ENCODE assay signal across 10 mouse cellular contexts in the genomic region with DNA sequence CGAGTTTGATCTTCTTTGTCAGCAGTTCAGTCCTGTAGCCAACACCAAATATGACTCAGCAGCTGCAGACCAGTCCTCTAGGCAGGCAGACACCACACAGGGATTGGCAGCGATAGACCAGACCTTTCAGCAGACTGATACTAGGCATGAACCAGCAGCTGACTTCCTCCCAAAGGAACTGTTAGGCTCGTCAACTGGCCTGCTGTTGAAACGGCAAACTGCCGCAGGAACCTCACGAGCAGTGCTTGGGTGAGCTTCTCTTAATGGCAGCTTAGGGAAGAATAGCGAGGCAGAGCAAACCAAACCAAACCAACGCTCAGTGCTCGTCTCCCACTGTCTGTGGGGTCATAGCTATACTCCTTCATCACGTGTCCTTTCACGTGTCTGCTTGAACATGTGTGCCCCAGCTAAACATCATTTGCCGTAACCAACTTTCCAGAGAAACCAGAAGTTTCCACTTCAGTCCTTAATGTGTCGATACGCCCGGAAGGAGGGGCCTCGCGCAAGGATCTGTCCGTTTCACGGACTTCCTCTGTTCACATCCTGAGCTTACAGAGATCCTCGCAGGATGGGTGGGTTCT. TPM values are rescaled to one million over a fixed set of nuclear protein-coding genes. Genes with fewer than 3 reads are reported as not detected.
DNase-seq lines count a peak whose midpoint lies in the region; ATAC-seq and TF ChIP-seq lines count a peak whose summit lies in the region.
"Had no signal": no experiment of that assay in that cellular context is flagged by ENCODE, and none has a peak within 500 bp of the region (broad histone marks: within the 10 kb centered on the region; RNA-seq: fewer than 3 reads in every experiment).

No protein-coding gene starts in this region.

- intact Hi-C loops in left cerebral cortex, postnatal 10 days (cut with DNase I) = no loop called here

- no peak for TF ChIP-seq CTCF in testis, adult 2 months (IDR thresholded peaks at IDR 0.05; ENCODE audit: control insufficient read depth, insufficient read depth, insufficient replicate concordance, low read depth, low read length)

- DNase-seq in testis, postnatal 14 days (ENCODE audit: low spot score) = no peak
- DNase-seq in lung, postnatal 36 days = peak; percentile 54
- no peak for DNase-seq in frontal cortex, postnatal 14 days (ENCODE audit: low spot score in 2 of 2)
- no peak for DNase-seq in cerebellum, postnatal 25 days
- DNase-seq in left cerebral cortex, postnatal 10 days (ENCODE audit: extremely low spot score in 1 of 2, low spot score in 2 of 2) = no peak
- no peak for DNase-seq in spleen, postnatal 14 days (ENCODE audit: low spot score in 2 of 2)
- DNase-seq: adrenal gland, adult 8-10 months had no signal

- WGBS in heart, embryonic 11.5 days (ENCODE audit: insufficient replicate concordance) = 61% methylated on average over 20 of the region's 20 CpGs

- H3K4me2 ChIP-seq in heart, embryonic 11.5 days = no peak overlapping the region

- TF ChIP-seq POLR2A in testis, adult 2 months (IDR thresholded peaks at IDR 0.05; ENCODE audit: control insufficient read depth, low read depth, low read length) = no peak

- H3K4me1 ChIP-seq in testis, adult 2 months (ENCODE audit: control insufficient read depth, insufficient read depth, low read length) = peaks cover 29% of the 10 kb centered on the region
- peaks cover 10% of the 10 kb centered on the region for H3K4me1 ChIP-seq in heart, embryonic 11.5 days (ENCODE audit: control insufficient read depth, insufficient read depth, low read length)

- H3K27ac ChIP-seq in testis, adult 2 months (ENCODE audit: control insufficient read depth, insufficient read depth, low read depth, low read length) = no peak overlapping the region
- H3K27ac ChIP-seq in heart, embryonic 11.5 days (ENCODE audit: low read depth, low read length) = peak overlapping the region; percentile 57; the same call in 1 of the 2 replicates

- ATAC-seq in heart, embryonic 11.5 days (replicated peaks; ENCODE audit: insufficient number of reproducible peaks, low FRiP score, low TSS enrichment) = no peak

- no peak overlapping the region for H3K9ac ChIP-seq in heart, embryonic 11.5 days (ENCODE audit: low read depth, low read length)

- no peaks in the 10 kb centered on the region for H3K27me3 ChIP-seq in testis, adult 2 months (ENCODE audit: control insufficient read depth, insufficient read depth, low read length)
- H3K27me3 ChIP-seq in heart, embryonic 11.5 days (ENCODE audit: control insufficient read depth, insufficient read depth, low read length) = no peaks in the 10 kb centered on the region

- peak overlapping the region; percentile 47 for H3K4me3 ChIP-seq in testis, adult 2 months (ENCODE audit: control insufficient read depth, low read depth, low read length)
- H3K4me3 ChIP-seq in heart, embryonic 11.5 days (ENCODE audit: low read depth, low read length) = no peak overlapping the region

- no peaks in the 10 kb centered on the region for H3K9me3 ChIP-seq in heart, embryonic 11.5 days (replicated peaks; ENCODE audit: control insufficient read depth, low read length)

- H3K36me3 ChIP-seq in testis, adult 2 months (ENCODE audit: control insufficient read depth, insufficient read depth, low read length) = no peaks in the 10 kb centered on the region
- no peaks in the 10 kb centered on the region for H3K36me3 ChIP-seq in heart, embryonic 11.5 days (ENCODE audit: control insufficient read depth, insufficient read depth, low read length)

RNA-seq across cellular contexts. Expression of gene Pvr, which starts 14.3 kb away (rescaled TPM):
- 5.5 and 6.1 TPM in 2 replicates for polyA plus RNA-seq in testis, adult 2 months (2012; rRNA removed)
- 12.0 and 13.0 TPM in 2 replicates for polyA plus RNA-seq in heart, embryonic 11.5 days (2014; fragmentation: Nextera tagmentation; extraction: Ambion mirVana)
- total RNA-seq in left cerebral cortex, postnatal 10 days (2021) = 10 to 100 TPM in 1 of 2 experiments, 1 to 10 TPM in 1; 9.8 to 14.1 TPM

RNA-seq across cellular contexts. Expression of gene Igsf23, which starts 15.3 kb away (rescaled TPM):
- polyA plus RNA-seq in testis, adult 2 months (2012; rRNA removed) = 0.30 and 0.36 TPM in 2 replicates
- polyA plus RNA-seq in heart, embryonic 11.5 days (2014; fragmentation: Nextera tagmentation; extraction: Ambion mirVana) = 0.84 and 2.0 TPM in 2 replicates
- total RNA-seq in left cerebral cortex, postnatal 10 days (2021) = not detected
- total RNA-seq: adrenal gland, adult 8-10 months had no signal

RNA-seq across cellular contexts. Expression of gene Ceacam20, which starts 30.0 kb away (rescaled TPM):
- polyA plus RNA-seq in testis, adult 2 months (2012; rRNA removed) = 1.6 and 1.7 TPM in 2 replicates
- polyA plus RNA-seq in heart, embryonic 11.5 days (2014; fragmentation: Nextera tagmentation; extraction: Ambion mirVana) = not detected in 2 replicates
- not detected for total RNA-seq in left cerebral cortex, postnatal 10 days (2021)
- total RNA-seq: adrenal gland, adult 8-10 months had no signal
- polyA plus RNA-seq: frontal cortex, adult 2 months had no signal

RNA-seq across cellular contexts. Expression of gene Ceacam19, which starts 47.5 kb away (rescaled TPM):
- polyA plus RNA-seq in testis, adult 2 months (2012; rRNA removed) = not detected in 2 replicates
- not detected in 2 replicates for polyA plus RNA-seq in heart, embryonic 11.5 days (2014; fragmentation: Nextera tagmentation; extraction: Ambion mirVana)
- total RNA-seq in left cerebral cortex, postnatal 10 days (2021) = not detected
- total RNA-seq: adrenal gland, adult 8-10 months had no signal
- polyA plus RNA-seq: frontal cortex, adult 2 months had no signal

RNA-seq across cellular contexts. Expression of gene Nlrp9b, which starts 56.0 kb away (rescaled TPM):
- polyA plus RNA-seq in testis, adult 2 months (2012; rRNA removed) = 0.17 and 0.35 TPM in 2 replicates
- not detected in 2 replicates for polyA plus RNA-seq in heart, embryonic 11.5 days (2014; fragmentation: Nextera tagmentation; extraction: Ambion mirVana)
- total RNA-seq in left cerebral cortex, postnatal 10 days (2021) = not detected
- total RNA-seq: adrenal gland, adult 8-10 months had no signal
- polyA plus RNA-seq: frontal cortex, adult 2 months had no signal
